Mouse (Mus musculus) megakaryocyte, embryonic 14.5 days (primary cell): Measurements from ENCODE around the gene Gm42417.

Experiments used
- FLI1 ChIP-seq: IDR thresholded peaks from 2 replicates; pipeline ENCODE4 v1.6.1; 2012; ENCODE audit warnings: low read length, inconsistent platforms, mixed read lengths
- GATA1 ChIP-seq: IDR thresholded peaks from 3 replicates; pipeline ENCODE4 v1.6.1; 2012; ENCODE audit warnings: mixed read lengths, low read length, inconsistent platforms, borderline replicate concordance

- TF ChIP-seq GATA1 (no peak), FLI1 (no peak)
These were observed 49.6 kb downstream of the Gm42417 start for GRCm38 (mm10) chr1:36489661-36490060.
